In the genomic region with DNA sequence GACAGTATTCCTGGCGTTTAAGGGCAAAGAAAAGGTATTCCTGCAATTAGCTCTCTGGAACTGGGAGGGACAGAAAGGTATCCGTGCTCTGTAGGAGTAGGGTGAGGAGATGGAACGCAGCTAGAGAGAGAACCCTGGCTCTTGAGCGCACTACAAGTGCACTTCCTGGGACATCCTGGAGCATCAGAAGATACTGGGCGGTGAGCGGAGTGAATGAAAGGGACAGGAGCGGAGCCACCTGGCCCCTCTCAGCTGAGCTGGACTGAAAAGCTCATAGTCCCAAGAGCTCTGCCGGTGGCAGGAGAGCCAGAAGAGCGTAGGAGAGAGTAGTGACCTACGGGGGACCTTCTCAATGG, we compare ENCODE assay signal across 9 mouse cellular contexts. TPM values are rescaled to one million over a fixed set of nuclear protein-coding genes. Genes with fewer than 3 reads are reported as not detected.
DNase-seq lines count a peak whose midpoint lies in the region; ATAC-seq and TF ChIP-seq lines count a peak whose summit lies in the region.
"Had no signal": no experiment of that assay in that cellular context is flagged by ENCODE, and none has a peak within 500 bp of the region (broad histone marks: within the 10 kb centered on the region; RNA-seq: fewer than 3 reads in every experiment).

No protein-coding gene starts in this region.

- H3K4me3 ChIP-seq in lung, embryonic 16.5 days (ENCODE audit: low read length) = peak overlapping the region; percentile 29
- H3K4me3 ChIP-seq in forebrain, embryonic 14.5 days (ENCODE audit: low read depth, low read length) = peak overlapping the region; percentile 55
- peak overlapping the region; percentile 46 for H3K4me3 ChIP-seq in limb, embryonic 12.5 days (replicated peaks)
- peak overlapping the region; percentile 28 for H3K4me3 ChIP-seq in stomach, postnatal 0 days (ENCODE audit: low read depth, low read length)
- H3K4me3 ChIP-seq: erythroblast, embryonic 14.5 days had no signal

- ATAC-seq in lung, embryonic 16.5 days (ENCODE audit: low read depth) = no peak
- ATAC-seq in forebrain, embryonic 14.5 days = no peak
- ATAC-seq in limb, embryonic 12.5 days (ENCODE audit: insufficient number of reproducible peaks, insufficient read depth, low FRiP score, low TSS enrichment, low read depth) = no peak
- ATAC-seq in stomach, postnatal 0 days (ENCODE audit: low FRiP score, low TSS enrichment) = no peak

- no peaks in the 10 kb centered on the region for H3K36me3 ChIP-seq in lung, embryonic 16.5 days (ENCODE audit: control insufficient read depth, insufficient read depth, low read length)
- H3K36me3 ChIP-seq in forebrain, embryonic 14.5 days (ENCODE audit: control insufficient read depth, insufficient read depth, low read length) = peaks cover 23% of the 10 kb centered on the region; the same call in 1 of the 2 replicates
- no peaks in the 10 kb centered on the region for H3K36me3 ChIP-seq in limb, embryonic 12.5 days
- no peaks in the 10 kb centered on the region for H3K36me3 ChIP-seq in stomach, postnatal 0 days (ENCODE audit: control insufficient read depth, insufficient read depth, low read length)
- H3K36me3 ChIP-seq: liver, embryonic 13.5 days had no signal

- 19% methylated on average over 10 of the region's 10 CpGs for WGBS in lung, embryonic 16.5 days
- 6% methylated on average over 10 of the region's 10 CpGs for WGBS in forebrain, embryonic 14.5 days
- 23% methylated on average over 10 of the region's 10 CpGs for WGBS in limb, embryonic 12.5 days
- WGBS in stomach, postnatal 0 days = 22% methylated on average over 10 of the region's 10 CpGs

- H3K4me2 ChIP-seq in lung, embryonic 16.5 days (ENCODE audit: low read depth, low read length) = peak overlapping the region; percentile 49
- peak overlapping the region; percentile 67 for H3K4me2 ChIP-seq in forebrain, embryonic 14.5 days (ENCODE audit: low read length)
- peak overlapping the region; percentile 73 for H3K4me2 ChIP-seq in limb, embryonic 12.5 days
- peak overlapping the region; percentile 52 for H3K4me2 ChIP-seq in stomach, postnatal 0 days (replicated peaks; ENCODE audit: low read depth)

- H3K27me3 ChIP-seq in lung, embryonic 16.5 days (ENCODE audit: control insufficient read depth, insufficient read depth, low read depth, low read length) = peaks cover 37% of the 10 kb centered on the region
- H3K27me3 ChIP-seq in forebrain, embryonic 14.5 days (replicated peaks; ENCODE audit: control insufficient read depth, insufficient read depth, low read length) = peaks cover 3% of the 10 kb centered on the region
- peaks cover 78% of the 10 kb centered on the region for H3K27me3 ChIP-seq in limb, embryonic 12.5 days
- no peaks in the 10 kb centered on the region; the same call in 1 of the 2 replicates for H3K27me3 ChIP-seq in stomach, postnatal 0 days (ENCODE audit: control insufficient read depth, insufficient read depth, low read length)

- H3K27ac ChIP-seq in lung, embryonic 16.5 days (ENCODE audit: low read length) = no peak overlapping the region
- H3K27ac ChIP-seq in forebrain, embryonic 14.5 days (ENCODE audit: low read depth, low read length) = peak overlapping the region; percentile 85
- H3K27ac ChIP-seq in limb, embryonic 12.5 days = no peak overlapping the region
- no peak overlapping the region for H3K27ac ChIP-seq in stomach, postnatal 0 days (replicated peaks)
- H3K27ac ChIP-seq: liver, embryonic 13.5 days had no signal

- 0 out of 2 replicates have a peak, but pooled peaks cover 2% of the 10 kb centered on the region for H3K4me1 ChIP-seq in lung, embryonic 16.5 days (replicated peaks; ENCODE audit: control insufficient read depth, insufficient read depth, low read length)
- H3K4me1 ChIP-seq in forebrain, embryonic 14.5 days (ENCODE audit: control insufficient read depth, insufficient read depth, low read length) = peaks cover 20% of the 10 kb centered on the region
- peaks cover 22% of the 10 kb centered on the region for H3K4me1 ChIP-seq in limb, embryonic 12.5 days (replicated peaks)
- H3K4me1 ChIP-seq in stomach, postnatal 0 days (replicated peaks; ENCODE audit: control insufficient read depth, insufficient read depth) = no peaks in the 10 kb centered on the region
- H3K4me1 ChIP-seq: liver, embryonic 13.5 days had no signal

- H3K9me3 ChIP-seq in lung, embryonic 16.5 days (ENCODE audit: control insufficient read depth, low read length) = no peaks in the 10 kb centered on the region
- H3K9me3 ChIP-seq in forebrain, embryonic 14.5 days (replicated peaks; ENCODE audit: control insufficient read depth, low read length) = no peaks in the 10 kb centered on the region
- H3K9me3 ChIP-seq in limb, embryonic 12.5 days = no peaks in the 10 kb centered on the region
- H3K9me3 ChIP-seq in stomach, postnatal 0 days (ENCODE audit: control insufficient read depth, low read length) = no peaks in the 10 kb centered on the region
- H3K9me3 ChIP-seq: liver, embryonic 13.5 days had no signal

- TF ChIP-seq CTCF in stomach, postnatal 0 days (IDR thresholded peaks at IDR 0.05; ENCODE audit: low read depth) = no peak

- DNase-seq in lung, postnatal 36 days = no peak
- no peak for DNase-seq in forebrain, embryonic 14.5 days (ENCODE audit: low spot score)
- DNase-seq in stomach, postnatal 0 days (ENCODE audit: low spot score) = no peak
- no peak for DNase-seq in urinary bladder, postnatal 14 days (ENCODE audit: low spot score)
- DNase-seq in urinary bladder, adult 2 months (ENCODE audit: low spot score) = no peak
- DNase-seq: liver, embryonic 13.5 days had no signal

- H3K9ac ChIP-seq in lung, embryonic 16.5 days (ENCODE audit: low read length) = no peak overlapping the region
- peak overlapping the region; percentile 93 for H3K9ac ChIP-seq in forebrain, embryonic 14.5 days (ENCODE audit: low read length)
- peak overlapping the region; percentile 67; the same call in 1 of the 2 replicates for H3K9ac ChIP-seq in limb, embryonic 12.5 days (replicated peaks)
- H3K9ac ChIP-seq in stomach, postnatal 0 days (ENCODE audit: low read length) = no peak overlapping the region
- H3K9ac ChIP-seq: liver, embryonic 13.5 days had no signal

- TF ChIP-seq EP300 in stomach, postnatal 0 days (optimal IDR thresholded peaks at IDR 0.05) = no peak

RNA-seq across cellular contexts. Expression of a gene that starts 8.6 kb away (rescaled TPM):
- polyA plus RNA-seq in lung, embryonic 16.5 days (2015; fragmentation: Nextera tagmentation; extraction: Ambion mirVana) = 1.4 and 1.9 TPM in 2 replicates
- polyA plus RNA-seq in forebrain, embryonic 14.5 days (2014; fragmentation: Nextera tagmentation; extraction: Ambion mirVana) = 2.3 TPM in 2 replicates
- 2.8 and 3.1 TPM in 2 replicates for polyA plus RNA-seq in limb, embryonic 12.5 days (2016; fragmentation: Nextera tagmentation; extraction: Ambion mirVana)
- 0.70 and 0.75 TPM in 2 replicates for polyA plus RNA-seq in stomach, postnatal 0 days (2015; fragmentation: Nextera tagmentation; extraction: Ambion mirVana)
- polyA plus RNA-seq in urinary bladder, adult 2 months (2012; rRNA removed) = 1.1 and 1.5 TPM in 2 replicates

RNA-seq across cellular contexts. Expression of a gene that starts 21.4 kb away (rescaled TPM):
- polyA plus RNA-seq in lung, embryonic 16.5 days (2015; fragmentation: Nextera tagmentation; extraction: Ambion mirVana) = 16.3 and 17.5 TPM in 2 replicates
- polyA plus RNA-seq in forebrain, embryonic 14.5 days (2014; fragmentation: Nextera tagmentation; extraction: Ambion mirVana) = 54.7 and 56.4 TPM in 2 replicates
- 30.1 and 31.3 TPM in 2 replicates for polyA plus RNA-seq in limb, embryonic 12.5 days (2016; fragmentation: Nextera tagmentation; extraction: Ambion mirVana)
- 9.1 and 10.3 TPM in 2 replicates for polyA plus RNA-seq in stomach, postnatal 0 days (2015; fragmentation: Nextera tagmentation; extraction: Ambion mirVana)
- 67.9 and 72.1 TPM in 2 replicates for polyA plus RNA-seq in urinary bladder, adult 2 months (2012; rRNA removed)

RNA-seq across cellular contexts. Expression of a gene that starts 50.2 kb away (rescaled TPM):
- polyA plus RNA-seq in lung, embryonic 16.5 days (2015; fragmentation: Nextera tagmentation; extraction: Ambion mirVana) = 53.1 and 56.7 TPM in 2 replicates
- 10.3 and 10.7 TPM in 2 replicates for polyA plus RNA-seq in forebrain, embryonic 14.5 days (2014; fragmentation: Nextera tagmentation; extraction: Ambion mirVana)
- polyA plus RNA-seq in limb, embryonic 12.5 days (2016; fragmentation: Nextera tagmentation; extraction: Ambion mirVana) = 60.4 and 60.7 TPM in 2 replicates
- 15.2 and 16.5 TPM in 2 replicates for polyA plus RNA-seq in stomach, postnatal 0 days (2015; fragmentation: Nextera tagmentation; extraction: Ambion mirVana)
- 40.2 and 47.0 TPM in 2 replicates for polyA plus RNA-seq in urinary bladder, adult 2 months (2012; rRNA removed)

RNA-seq across cellular contexts. Expression of a gene that starts 52.8 kb away (rescaled TPM):
- 2.0 and 2.4 TPM in 2 replicates for polyA plus RNA-seq in lung, embryonic 16.5 days (2015; fragmentation: Nextera tagmentation; extraction: Ambion mirVana)
- polyA plus RNA-seq in forebrain, embryonic 14.5 days (2014; fragmentation: Nextera tagmentation; extraction: Ambion mirVana) = 0.22 and 0.66 TPM in 2 replicates
- 0.25 and 0.35 TPM in 2 replicates for polyA plus RNA-seq in limb, embryonic 12.5 days (2016; fragmentation: Nextera tagmentation; extraction: Ambion mirVana)
- 19.3 and 20.2 TPM in 2 replicates for polyA plus RNA-seq in stomach, postnatal 0 days (2015; fragmentation: Nextera tagmentation; extraction: Ambion mirVana)
- polyA plus RNA-seq in urinary bladder, adult 2 months (2012; rRNA removed) = 1.3 and 1.4 TPM in 2 replicates
- polyA plus RNA-seq: erythroblast, embryonic 14.5 days; liver, embryonic 13.5 days had no signal

RNA-seq across cellular contexts. Expression of a gene that starts 53.5 kb away (rescaled TPM):
- 69.8 and 69.9 TPM in 2 replicates for polyA plus RNA-seq in lung, embryonic 16.5 days (2015; fragmentation: Nextera tagmentation; extraction: Ambion mirVana)
- 57.5 and 64.7 TPM in 2 replicates for polyA plus RNA-seq in forebrain, embryonic 14.5 days (2014; fragmentation: Nextera tagmentation; extraction: Ambion mirVana)
- 62.1 and 69.8 TPM in 2 replicates for polyA plus RNA-seq in limb, embryonic 12.5 days (2016; fragmentation: Nextera tagmentation; extraction: Ambion mirVana)
- polyA plus RNA-seq in stomach, postnatal 0 days (2015; fragmentation: Nextera tagmentation; extraction: Ambion mirVana) = 27.1 and 27.7 TPM in 2 replicates
- 33.1 and 35.7 TPM in 2 replicates for polyA plus RNA-seq in urinary bladder, adult 2 months (2012; rRNA removed)

Comparison
In these comparisons a context has a peak if more than half of its experiments do, and no peak if none do; other contexts are left out.
1. H3K9ac ChIP-seq: peak in forebrain, embryonic 14.5 days (single experiment) and limb, embryonic 12.5 days (single experiment); none in lung, embryonic 16.5 days (single experiment) and stomach, postnatal 0 days (single experiment).
2. Peak in every context shown above with its lines, with median percentiles within 50 percentile points of each other: H3K4me2 ChIP-seq and H3K4me3 ChIP-seq.